Mouse (Mus musculus): ENCODE measurements at regions not wholly inside any gene's neighbourhood (a gene's known extent, or its start where the extent isn't known, plus 50 kb on each side); places are given as distances from the start of the nearest gene placed in this dataset.
"Not testable (repeated sequence)": the region's sequence is repeated elsewhere in the genome, so short reads cannot be mapped to it uniquely, and the experiment has no call there.

GRCm38 (mm10) chr13:52306783-52307440, 224.2 kb downstream of the Diras2 start:
- no peaks in the 10 kb centered on the region for H3K4me1 ChIP-seq (ENCODE audit: control insufficient read depth, insufficient read depth, low read length)
- no peaks in the 10 kb centered on the region for H3K36me3 ChIP-seq (ENCODE audit: control insufficient read depth, insufficient read depth, low read length)
- no peaks in the 10 kb centered on the region for H3K79me2 ChIP-seq (ENCODE audit: control insufficient read depth, insufficient read depth, low read length)
- H3K4me3 ChIP-seq (ENCODE audit: insufficient read depth, low read depth, low read length), result no peak overlapping the region
- TF ChIP-seq CTCF (IDR thresholded peaks at IDR 0.05; ENCODE audit: low read depth, low read length) (no peak), POLR2A (IDR thresholded peaks at IDR 0.05; ENCODE audit: extremely low read depth, insufficient read depth, low read length) (no peak)
- 70% methylated on average over 9 of the region's 9 CpGs for WGBS
- no peak for DNase-seq (ENCODE audit: extremely low read depth, low read depth, low spot score)
- H3K27me3 ChIP-seq (ENCODE audit: control insufficient read depth, insufficient read depth, low read length), result no peaks in the 10 kb centered on the region; the same call in 1 of the 2 replicates
- no peak overlapping the region for H3K27ac ChIP-seq (replicated peaks; ENCODE audit: insufficient read depth, low read depth, low read length)
- no peak overlapping the region for H3K9ac ChIP-seq (ENCODE audit: low read depth, low read length)

DNA sequence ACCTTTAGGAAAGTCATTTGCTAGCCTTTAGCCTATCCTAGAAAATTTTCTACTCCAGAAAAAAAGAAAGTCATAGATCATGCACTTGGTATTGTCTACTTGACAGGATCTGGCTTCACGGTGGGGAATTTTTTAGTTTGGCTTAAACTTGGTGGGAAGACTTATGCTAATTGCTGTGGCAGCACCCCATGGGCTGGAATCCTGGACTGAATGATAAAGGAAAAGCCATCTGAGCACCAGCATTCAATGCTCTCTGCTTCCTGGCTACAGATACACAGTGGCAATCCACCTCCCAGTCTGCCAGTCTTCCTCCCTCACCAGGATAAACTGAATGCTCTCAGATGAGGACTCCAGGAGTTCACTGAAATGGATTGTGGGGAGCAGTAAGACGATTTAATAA, 220.1 kb downstream of the Diras2 start:
- H3K36me3 ChIP-seq (ENCODE audit: control insufficient read depth, insufficient read depth, low read length), result no peaks in the 10 kb centered on the region
- H3K4me3 ChIP-seq (ENCODE audit: insufficient read depth, low read depth, low read length), result no peak overlapping the region
- H3K9ac ChIP-seq (ENCODE audit: low read depth, low read length), result no peak overlapping the region
- H3K79me2 ChIP-seq (ENCODE audit: control insufficient read depth, insufficient read depth, low read length), result no peaks in the 10 kb centered on the region
- H3K27ac ChIP-seq (replicated peaks; ENCODE audit: insufficient read depth, low read depth, low read length), result no peak overlapping the region
- TF ChIP-seq CTCF (IDR thresholded peaks at IDR 0.05; ENCODE audit: low read depth, low read length) (no peak), POLR2A (IDR thresholded peaks at IDR 0.05; ENCODE audit: extremely low read depth, insufficient read depth, low read length) (no peak)
- 46% methylated on average over 2 of the region's 2 CpGs for WGBS
- no peaks in the 10 kb centered on the region for H3K4me1 ChIP-seq (ENCODE audit: control insufficient read depth, insufficient read depth, low read length)
- no peak for DNase-seq (ENCODE audit: extremely low read depth, low read depth, low spot score)
- H3K27me3 ChIP-seq (ENCODE audit: control insufficient read depth, insufficient read depth, low read length), result no peaks in the 10 kb centered on the region; the same call in 1 of the 2 replicates

- Histone ChIP-seq H3K9ac (ENCODE audit: low read depth, low read length) (no peak overlapping the region), H3K4me3 (ENCODE audit: insufficient read depth, low read depth, low read length) (no peak overlapping the region), H3K27me3 (ENCODE audit: control insufficient read depth, insufficient read depth, low read length) (no peaks in the 10 kb centered on the region), H3K4me1 (ENCODE audit: control insufficient read depth, insufficient read depth, low read length) (no peaks in the 10 kb centered on the region), H3K79me2 (ENCODE audit: control insufficient read depth, insufficient read depth, low read length) (no peaks in the 10 kb centered on the region), H3K27ac (replicated peaks; ENCODE audit: insufficient read depth, low read depth, low read length) (no peak overlapping the region), H3K36me3 (ENCODE audit: control insufficient read depth, insufficient read depth, low read length) (no peaks in the 10 kb centered on the region)
- 73% methylated on average over 2 of the region's 2 CpGs for WGBS
- no peak for DNase-seq (ENCODE audit: extremely low read depth, low read depth, low spot score)
- no peak for TF ChIP-seq CTCF (IDR thresholded peaks at IDR 0.05; ENCODE audit: low read depth, low read length)
- no peak for TF ChIP-seq POLR2A (IDR thresholded peaks at IDR 0.05; ENCODE audit: extremely low read depth, insufficient read depth, low read length)
These were observed 212.8 kb downstream of the Diras2 start for GRCm38 (mm10) chr13:52318276-52318675.

DNA sequence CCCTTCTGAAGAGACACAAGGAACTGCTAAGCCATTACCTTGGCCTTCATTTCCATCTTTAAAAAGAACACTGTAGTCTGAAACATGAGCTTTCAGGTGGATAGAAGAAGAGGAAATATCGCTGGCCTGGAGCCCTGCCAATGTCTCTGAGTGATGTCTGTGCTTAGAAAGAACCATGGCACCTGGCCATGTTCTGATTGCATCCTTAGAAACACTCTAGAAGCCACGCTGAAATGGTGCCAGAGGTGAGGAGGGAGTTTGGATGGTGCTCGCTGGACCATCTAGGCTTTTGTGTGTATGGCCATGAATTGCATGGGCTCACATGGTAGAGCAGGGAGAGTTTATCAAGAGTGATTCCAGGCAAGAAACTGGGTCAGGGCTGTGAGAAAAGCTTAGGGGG, 207.4 kb downstream of the Diras2 start:
- DNase-seq (ENCODE audit: extremely low read depth, low read depth, low spot score), result no peak
- Histone ChIP-seq H3K27ac (replicated peaks; ENCODE audit: insufficient read depth, low read depth, low read length) (no peak overlapping the region), H3K79me2 (ENCODE audit: control insufficient read depth, insufficient read depth, low read length) (no peaks in the 10 kb centered on the region), H3K27me3 (ENCODE audit: control insufficient read depth, insufficient read depth, low read length) (no peaks in the 10 kb centered on the region), H3K36me3 (ENCODE audit: control insufficient read depth, insufficient read depth, low read length) (no peaks in the 10 kb centered on the region), H3K4me1 (ENCODE audit: control insufficient read depth, insufficient read depth, low read length) (no peaks in the 10 kb centered on the region), H3K9ac (ENCODE audit: low read depth, low read length) (no peak overlapping the region), H3K4me3 (ENCODE audit: insufficient read depth, low read depth, low read length) (no peak overlapping the region)
- 71% methylated on average over 3 of the region's 3 CpGs for WGBS
- TF ChIP-seq POLR2A (IDR thresholded peaks at IDR 0.05; ENCODE audit: extremely low read depth, insufficient read depth, low read length) (no peak), CTCF (IDR thresholded peaks at IDR 0.05; ENCODE audit: low read depth, low read length) (no peak)

- H3K9ac ChIP-seq (ENCODE audit: low read depth, low read length); H3K27me3 ChIP-seq (ENCODE audit: control insufficient read depth, insufficient read depth, low read length); H3K36me3 ChIP-seq (ENCODE audit: control insufficient read depth, insufficient read depth, low read length); H3K27ac ChIP-seq (replicated peaks; ENCODE audit: insufficient read depth, low read depth, low read length); H3K4me3 ChIP-seq (ENCODE audit: insufficient read depth, low read depth, low read length); H3K79me2 ChIP-seq (ENCODE audit: control insufficient read depth, insufficient read depth, low read length); DNase-seq (ENCODE audit: extremely low read depth, low read depth, low spot score); H3K4me1 ChIP-seq (ENCODE audit: control insufficient read depth, insufficient read depth, low read length): not testable (repeated sequence)
- 73% methylated on average over 3 of the region's 3 CpGs for WGBS
These were observed 206.7 kb downstream of the Diras2 start for GRCm38 (mm10) chr13:52324378-52324777.

DNA sequence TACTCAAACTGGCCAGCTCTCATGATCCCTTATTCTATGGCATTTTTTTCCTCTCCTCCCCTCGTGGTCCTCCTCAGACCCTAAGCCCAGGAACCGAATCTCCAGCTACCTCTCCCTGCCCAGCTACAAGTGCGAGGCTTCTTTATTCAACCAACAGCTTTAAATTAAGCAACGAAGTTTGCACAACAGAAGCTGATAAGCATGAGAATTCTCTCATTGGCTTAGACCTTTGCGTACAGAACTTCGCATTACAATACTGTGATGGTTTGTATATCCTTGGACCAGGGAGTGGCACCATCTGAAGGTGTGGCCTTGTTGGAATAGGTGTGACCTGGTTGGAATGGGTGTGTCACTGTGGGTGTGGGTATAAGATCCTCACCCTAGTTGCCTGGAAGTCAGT, 205.4 kb downstream of the Diras2 start:
- H3K4me3 ChIP-seq (ENCODE audit: insufficient read depth, low read depth, low read length); H3K36me3 ChIP-seq (ENCODE audit: control insufficient read depth, insufficient read depth, low read length); H3K27ac ChIP-seq (replicated peaks; ENCODE audit: insufficient read depth, low read depth, low read length); DNase-seq (ENCODE audit: extremely low read depth, low read depth, low spot score); H3K9ac ChIP-seq (ENCODE audit: low read depth, low read length); H3K79me2 ChIP-seq (ENCODE audit: control insufficient read depth, insufficient read depth, low read length); H3K27me3 ChIP-seq (ENCODE audit: control insufficient read depth, insufficient read depth, low read length); H3K4me1 ChIP-seq (ENCODE audit: control insufficient read depth, insufficient read depth, low read length): not testable (repeated sequence)
- 72% methylated on average over 6 of the region's 6 CpGs for WGBS

Measured in liver, adult 2 months (tissue).